Mouse (Mus musculus): ENCODE data around the gene Tm4sf20.

The Tm4sf20 gene

DNA sequence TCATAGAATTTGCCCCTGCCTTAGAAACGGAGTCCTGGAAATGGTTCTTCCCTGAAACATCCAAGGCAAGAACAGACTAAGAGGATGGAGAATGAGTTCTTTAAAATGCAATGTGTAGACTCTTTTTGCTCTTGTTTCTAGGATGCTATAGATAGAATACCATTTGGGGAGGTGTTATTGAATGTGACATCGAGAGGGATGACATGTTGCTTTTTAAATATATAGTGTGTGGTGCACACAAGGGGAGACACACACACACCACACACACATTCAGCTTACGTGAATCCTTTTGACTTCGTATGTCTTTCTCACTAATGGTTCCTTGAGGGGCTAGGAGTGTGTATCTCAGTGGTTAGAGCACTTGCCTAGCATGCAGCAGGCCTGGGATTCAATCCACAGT, 7.0 kb upstream of the Tm4sf20 start:
- DNase-seq: no peak

DNA sequence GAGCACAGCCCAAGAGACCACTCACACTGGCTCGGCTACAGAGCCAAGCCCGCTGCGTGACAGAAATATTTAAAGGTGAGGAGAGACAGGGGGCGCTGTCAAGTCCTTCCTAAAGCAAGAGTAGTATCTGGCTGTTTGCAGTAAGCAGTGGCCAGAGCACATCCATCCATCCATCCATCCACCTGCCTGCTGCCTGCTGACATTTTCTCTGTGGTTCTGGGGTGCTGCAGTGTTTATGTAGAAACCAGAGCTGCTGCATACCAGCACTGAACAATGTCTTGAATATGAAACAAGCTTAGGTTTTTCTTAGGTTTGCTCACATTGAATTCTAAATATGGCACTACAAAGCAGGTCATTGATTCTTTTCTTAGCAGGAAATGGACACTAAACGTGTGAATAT, 4.9 kb upstream of the Tm4sf20 start:
- DNase-seq: no peak

DNA sequence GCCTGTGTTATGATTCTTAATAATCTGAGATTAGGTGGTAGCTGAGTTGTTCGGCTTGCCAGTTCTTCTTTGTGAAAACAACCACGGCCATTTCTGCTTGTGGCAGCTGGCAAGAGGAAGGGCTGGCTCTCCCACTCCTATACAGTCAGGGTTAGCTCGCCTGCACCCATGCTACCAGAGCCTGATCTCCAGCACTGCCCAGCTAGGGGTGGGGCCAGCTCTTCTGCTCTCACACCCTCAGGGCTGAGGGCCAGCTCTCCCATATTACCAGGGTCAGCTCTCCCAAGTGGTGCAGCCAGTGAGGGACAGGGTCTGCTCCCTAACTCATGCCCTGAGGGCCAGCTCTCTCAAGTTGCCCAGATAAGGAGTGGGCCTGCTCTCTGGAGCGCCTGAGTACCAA, 4.2 kb upstream of the Tm4sf20 start:
- no peak for DNase-seq

DNA sequence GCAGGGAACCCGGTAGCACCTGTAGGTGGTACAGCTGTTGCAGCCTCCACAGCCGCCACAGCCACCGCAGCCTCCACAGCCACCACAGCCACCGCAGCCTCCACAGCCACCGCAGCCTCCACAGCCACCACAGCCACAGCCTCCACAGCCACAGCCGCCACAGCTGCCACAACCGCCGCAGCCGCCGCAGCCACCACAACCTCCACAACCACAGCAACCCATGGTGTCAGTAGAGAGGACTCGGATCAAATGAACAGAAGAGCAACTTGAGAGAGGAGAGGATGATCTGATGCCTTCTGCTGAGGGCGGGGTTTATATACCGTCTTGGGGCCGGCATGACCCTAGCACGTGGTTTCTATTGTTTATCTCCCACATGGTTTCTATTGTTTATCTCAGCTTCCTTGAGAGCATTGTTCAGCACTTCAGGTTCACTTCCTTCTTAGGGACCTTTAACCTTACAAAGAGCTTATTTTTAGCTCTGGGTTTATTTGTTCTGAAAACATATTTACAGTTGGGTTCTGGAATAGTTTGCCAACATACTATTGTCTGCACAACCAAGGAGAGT, 2.8 kb upstream of the Tm4sf20 start, which contains the start of gene Gm47791:
TSS of gene Gm47791 (minus strand) at position 222 of the 565 bp plus-strand sequence.
- no peak for DNase-seq

DNA sequence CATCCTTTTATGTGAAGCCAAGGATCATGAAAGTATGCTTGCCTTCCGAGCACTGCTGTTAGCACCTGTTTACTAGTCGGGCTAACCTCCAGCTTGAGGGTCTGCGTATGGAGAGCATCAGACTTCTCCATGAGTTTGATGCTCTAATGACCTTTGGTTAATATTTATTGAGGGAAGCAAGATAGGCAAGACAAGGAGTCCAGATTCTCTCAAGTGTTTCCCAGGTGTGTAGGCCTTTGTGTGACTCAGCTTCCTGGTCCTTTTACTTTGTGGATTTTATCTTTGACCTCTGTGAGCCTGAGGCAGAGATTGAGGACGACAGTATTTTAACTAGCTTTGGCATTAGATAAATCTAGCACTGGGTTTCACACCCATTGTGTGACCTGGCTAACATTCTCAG, 1.6 kb downstream of the Tm4sf20 start:
- DNase-seq: no peak

DNA sequence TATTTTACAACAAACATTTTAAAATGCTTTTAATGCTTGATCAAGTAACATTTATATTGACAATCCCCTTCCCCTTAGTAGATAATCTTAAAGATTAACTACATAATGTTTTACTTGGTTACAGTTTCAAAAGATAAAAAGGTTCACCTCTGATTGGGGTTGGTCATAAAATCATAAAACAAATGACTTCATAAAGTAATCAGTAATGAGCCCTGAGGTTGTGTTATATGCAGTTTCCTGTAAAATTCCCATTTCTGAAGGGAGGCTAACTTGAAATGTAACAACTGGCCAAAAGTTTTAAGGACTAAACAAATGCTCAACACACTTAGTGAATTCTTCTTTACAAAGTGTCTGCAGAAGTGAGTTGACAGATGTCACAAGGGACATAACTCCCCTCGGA, 2.0 kb downstream of the Tm4sf20 start:
- no peak for DNase-seq

DNA sequence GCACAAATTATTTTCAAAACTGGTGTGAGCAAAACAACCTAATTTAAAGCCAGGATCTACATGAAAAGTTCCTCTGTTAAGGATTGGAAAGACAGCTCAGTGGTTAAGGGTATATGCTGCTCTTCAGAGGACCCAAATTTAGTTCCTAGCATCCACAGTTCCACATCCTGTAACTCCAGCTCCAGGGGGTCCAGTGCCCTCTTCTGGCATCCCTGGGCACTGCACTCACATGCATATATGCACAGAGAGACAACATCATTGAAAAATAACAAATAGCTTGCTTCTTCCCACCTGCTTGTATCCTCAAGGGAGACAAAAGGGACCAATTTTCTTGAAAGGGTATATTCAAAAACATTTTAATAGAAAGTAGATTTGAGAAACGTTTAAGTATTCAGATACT, 6.0 kb downstream of the Tm4sf20 start:
- no peak for DNase-seq

DNA sequence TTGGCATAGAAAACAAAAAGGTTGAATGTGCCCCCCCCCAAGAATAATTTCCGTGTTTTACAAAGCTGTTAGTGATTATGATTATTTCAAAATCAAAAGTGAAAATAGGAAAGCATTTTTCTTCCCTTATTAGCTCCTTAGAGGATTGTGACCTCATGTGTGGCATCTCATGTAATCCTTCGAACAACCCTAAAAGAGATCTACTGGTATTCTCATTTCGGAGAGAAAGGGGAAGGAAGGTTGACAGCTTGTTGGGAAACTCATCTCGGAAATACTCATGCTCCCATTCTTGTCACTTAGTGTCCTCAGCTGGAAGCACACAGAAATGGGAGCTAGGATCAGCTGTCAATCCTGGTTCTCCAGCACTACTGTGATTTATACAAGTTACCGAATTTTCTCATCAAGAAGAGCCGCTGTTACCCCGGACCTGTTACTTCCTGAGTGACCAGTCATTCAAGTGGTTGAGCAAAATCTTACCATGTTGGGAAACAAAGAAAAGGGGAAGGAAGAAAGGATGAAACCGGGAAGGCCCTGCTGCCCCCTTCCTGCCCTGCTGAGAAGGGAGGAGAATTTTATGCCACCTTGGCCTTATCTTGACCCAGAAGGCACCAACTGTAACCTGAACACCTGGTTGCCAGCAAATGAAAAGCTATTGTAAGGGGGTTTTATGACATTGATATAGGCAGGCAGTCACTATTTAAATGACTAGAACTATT, 6.6 kb downstream of the Tm4sf20 start:
- no peak for DNase-seq

DNA sequence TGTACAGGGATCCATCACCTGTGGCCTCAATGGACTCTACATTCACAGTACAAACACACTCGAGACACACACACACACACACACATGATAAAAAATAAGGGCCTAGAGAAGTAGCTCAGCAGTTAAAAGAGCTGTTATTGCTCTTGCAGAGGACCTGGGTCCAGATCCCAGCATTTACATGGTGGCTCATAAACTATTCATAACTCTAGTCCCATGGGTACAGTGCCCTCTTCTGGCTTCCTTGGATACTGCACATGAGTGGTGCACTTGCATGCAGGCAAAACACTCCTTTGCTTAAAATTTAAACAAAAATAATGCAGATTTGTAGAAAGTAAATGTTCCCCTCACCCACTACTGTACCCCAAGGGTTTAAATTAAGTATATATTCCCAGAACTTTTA, 8.7 kb downstream of the Tm4sf20 start:
- DNase-seq: no peak

DNA sequence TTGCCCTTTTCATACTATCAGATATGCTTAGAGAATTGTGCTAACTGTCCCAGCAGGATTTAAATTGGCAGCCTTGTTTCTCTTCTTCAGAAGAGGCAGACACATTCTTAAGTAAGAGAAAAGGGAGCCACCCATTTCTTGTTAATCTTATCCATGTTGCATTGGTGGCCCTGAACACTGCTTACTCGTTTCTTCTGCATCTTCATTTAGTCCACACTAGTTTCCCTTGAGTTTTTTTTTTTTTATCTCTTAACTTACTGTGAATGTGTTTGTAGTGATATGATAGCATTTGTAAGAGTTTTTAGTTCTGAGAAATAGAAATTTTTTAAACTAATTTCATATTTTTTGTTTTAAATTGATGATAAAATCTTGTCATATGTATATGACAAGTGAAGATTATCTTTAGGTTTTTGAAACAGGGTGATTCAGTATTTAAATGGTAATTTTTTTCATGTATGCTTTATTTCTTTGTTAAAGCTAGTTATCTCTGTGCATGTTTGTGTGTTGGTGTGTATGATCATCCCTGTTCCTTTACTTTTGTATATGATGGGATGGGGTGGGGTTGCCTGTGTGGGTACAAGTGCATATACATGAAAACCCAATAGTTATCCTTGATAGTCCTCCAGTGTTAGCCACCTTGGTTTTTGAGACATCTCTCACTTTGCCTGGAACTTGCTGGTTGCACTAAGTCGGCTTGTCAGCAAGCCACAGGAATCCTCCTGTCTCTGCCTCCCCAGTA, 20.4 kb downstream of the Tm4sf20 start:
- no peak for DNase-seq

DNA sequence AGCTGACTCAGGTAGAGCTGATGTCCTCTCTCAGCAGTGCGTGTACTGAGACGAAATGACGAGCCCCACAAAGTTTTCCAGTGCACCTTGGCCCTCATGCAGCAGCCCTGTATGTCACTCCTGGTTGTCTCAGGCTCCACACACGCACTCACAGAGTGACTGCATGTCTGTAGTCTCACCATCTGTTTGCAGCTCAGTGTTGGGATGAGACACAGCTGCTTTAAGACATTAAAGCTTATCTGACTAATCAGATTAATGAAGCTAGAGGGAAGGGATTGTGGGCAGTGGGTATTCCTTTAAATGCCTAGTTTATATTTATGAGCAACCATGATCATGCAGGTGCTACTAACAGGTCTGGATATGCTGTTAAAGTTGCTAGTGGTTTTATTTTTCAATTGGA, 21.9 kb downstream of the Tm4sf20 start:
- DNase-seq: no peak

DNA sequence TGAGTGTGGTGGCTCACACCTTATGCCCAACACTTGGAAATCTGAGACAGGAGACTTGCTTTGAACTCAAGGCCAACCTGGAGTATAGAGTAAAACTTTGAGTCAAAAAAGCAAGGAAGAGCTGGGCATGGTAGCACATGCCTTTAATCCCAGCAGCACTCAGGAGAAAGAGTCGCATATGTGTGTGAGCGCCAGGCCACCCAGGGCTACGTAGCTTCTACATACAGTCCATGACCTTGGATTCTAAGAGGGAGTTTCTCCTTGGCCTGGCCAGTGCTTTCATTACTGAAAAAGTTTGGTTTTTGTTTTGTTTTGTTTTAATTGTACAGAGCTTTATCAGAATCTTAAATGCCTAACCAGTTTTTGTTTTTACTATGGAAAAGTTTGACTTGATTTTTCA, 24.3 kb downstream of the Tm4sf20 start:
- DNase-seq: no peak

DNA sequence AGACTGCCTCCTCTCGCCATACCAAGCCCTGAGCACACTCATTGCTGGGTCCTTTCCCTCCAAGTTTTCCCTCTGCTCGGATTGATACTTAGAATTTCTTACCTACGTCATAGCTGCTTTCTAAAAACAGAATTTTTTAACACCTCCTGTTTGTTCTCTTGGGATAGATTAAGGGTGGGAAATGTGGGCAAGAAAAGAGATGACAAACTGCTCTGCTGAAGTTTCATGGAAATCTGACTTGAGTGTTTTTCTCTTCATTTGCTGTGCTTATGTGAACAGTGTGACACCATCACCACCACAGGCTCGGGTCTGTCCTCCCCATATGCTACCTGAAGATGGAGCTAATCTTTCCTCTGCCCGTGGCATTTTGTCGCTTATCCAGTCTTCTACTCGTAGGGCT, 26.7 kb downstream of the Tm4sf20 start:
- no peak for DNase-seq

DNA sequence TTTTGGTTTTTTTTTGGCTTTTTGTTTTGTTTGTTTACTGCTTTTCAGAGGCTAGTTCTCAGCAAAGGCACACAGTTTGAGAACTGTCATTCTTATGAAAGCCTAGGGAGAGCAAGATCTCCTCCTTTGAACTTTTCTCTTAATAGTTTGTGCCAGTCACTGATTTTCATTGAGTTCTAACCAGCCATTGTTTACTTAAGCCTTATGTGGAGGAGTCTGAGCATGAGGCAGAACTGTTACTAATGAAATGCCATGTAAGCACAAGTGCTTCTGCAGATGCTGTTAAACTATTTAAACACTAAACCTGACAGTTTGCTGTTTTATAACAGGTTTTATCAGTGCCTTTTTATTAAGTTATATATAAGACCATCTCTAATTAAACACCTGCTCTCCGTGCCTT, 30.2 kb downstream of the Tm4sf20 start:
- no peak for DNase-seq

DNA sequence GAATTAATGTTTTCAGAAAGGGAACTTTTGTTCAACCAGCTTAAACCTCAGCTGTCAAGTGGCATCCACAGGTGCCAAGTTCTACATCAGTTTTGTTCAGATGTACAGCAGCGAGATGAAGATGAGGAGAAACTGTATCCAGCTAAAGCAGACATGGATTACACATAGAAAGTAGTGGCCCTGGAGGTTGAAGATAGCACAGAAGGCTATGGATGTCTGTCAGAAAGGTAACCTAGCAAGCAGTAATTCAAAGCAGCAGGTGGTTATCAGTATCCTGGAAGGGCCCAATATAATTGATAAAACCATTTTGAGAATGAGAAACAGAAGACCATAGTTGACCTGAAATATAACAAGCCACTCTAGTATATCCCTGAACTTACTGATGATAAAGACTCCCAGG, 34.9 kb downstream of the Tm4sf20 start:
- no peak for DNase-seq

DNA sequence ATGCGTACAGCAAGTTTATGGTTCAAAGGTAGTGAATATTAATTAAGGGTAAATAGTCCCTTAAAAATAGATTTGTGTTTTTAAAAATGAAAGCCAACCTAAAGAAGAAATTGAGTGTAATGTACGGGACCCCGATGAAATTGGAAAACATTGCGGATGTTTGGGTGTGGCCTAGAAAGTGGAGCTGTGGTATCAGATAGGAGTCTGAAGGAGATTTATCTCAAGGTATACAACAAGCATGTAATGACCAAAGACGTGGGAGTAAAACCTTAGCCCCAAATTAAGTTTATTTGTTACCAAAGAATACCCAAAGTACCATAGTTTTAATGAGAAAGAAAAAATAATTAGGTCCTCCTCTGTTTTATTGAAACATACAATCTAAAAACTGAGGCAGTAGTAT, 41.8 kb downstream of the Tm4sf20 start:
- DNase-seq: no peak

DNA sequence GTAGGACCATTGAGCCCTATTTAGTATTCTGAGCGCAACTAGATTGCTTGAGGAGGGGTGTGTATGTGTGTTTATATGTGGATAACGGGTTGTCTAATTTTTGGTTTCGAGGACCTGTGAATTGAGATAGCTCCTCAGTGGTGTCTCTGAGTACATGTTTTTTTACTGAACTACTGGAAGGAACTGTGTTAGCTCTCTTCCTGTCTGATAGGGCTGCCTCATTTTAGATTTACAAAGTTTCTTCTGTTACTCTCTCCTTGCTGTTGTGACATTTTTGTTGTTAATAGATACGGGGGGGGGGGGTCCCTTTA, 42.4 kb downstream of the Tm4sf20 start:
- DNase-seq: no peak

DNA sequence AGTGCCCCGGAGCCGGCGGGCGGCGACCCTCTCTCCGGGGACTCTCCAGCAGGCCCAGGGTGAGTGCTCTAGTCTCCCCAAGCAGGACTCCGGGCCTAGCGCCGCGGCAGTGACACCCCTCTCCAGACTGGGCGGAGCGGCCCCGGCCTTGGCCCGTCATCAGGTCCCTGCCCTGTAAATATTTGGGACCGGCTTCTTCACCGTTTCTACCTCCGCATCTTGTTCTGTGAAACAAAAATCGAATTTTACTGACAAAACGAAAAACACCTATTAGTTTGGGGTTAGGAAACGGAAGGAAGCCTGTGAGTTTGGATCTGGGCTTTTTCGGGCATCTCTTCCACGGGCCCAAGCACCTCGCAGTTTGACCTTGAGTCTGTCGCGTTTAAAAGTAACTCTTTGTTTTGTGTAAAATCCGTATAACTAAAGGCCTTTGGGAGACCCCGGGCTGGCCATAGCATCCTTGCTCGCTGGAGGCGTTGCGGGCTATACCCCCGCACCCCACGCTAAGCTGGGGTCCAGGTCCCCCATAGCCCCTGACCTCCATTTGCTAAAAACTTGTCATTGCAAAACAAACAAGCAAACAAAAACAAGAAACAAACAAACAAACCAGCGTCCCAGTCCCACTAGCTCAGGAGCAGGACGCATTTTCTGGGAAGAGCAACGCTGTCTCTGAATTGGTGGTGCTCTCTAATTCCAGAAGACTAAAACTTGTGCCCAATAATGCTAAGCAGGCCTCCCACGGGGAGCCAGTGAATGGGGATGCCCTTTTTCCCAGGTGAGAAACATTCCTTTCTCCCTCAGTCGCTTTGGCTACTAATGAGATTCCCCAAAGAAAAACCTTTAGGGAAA, 43.0 kb downstream of the Tm4sf20 start:
- no peak for DNase-seq

DNA sequence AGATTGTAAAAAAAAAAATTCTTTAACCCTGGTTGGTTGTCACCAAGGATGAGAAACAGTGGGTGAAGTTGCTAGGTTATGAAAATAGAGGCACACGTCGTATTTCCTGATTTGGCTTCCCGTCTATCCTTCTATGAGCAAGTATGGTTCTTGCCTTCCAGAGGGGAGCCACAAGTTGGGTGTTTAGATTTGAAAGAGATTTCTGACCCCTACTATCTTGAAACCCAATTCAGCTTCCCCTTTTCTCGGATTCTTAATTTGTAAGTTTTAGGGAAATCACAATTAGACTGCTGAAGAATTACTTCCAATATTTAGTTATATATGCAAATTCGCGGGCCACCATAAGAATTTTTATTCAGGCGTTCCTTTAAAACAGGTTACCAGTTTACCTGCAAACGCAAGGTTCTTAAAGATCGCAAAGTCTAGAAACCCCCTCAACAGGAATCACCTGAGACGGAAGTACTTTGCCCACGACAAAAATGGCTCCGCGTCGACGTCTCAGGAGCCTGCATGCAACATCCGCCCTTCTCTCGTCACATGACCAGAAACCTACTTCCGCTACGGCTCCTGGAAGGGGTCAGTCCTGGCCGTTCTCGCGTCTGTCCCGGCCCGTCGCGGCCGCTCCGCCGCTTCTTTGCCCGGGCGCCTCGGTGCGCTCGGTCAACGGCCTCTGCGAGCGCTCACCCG, 43.8 kb downstream of the Tm4sf20 start, which contains the start of gene Mff:
TSS of gene Mff (plus strand) at position 552 of the 687 bp plus-strand sequence.
- peak; percentile 84 to 91 for DNase-seq

DNA sequence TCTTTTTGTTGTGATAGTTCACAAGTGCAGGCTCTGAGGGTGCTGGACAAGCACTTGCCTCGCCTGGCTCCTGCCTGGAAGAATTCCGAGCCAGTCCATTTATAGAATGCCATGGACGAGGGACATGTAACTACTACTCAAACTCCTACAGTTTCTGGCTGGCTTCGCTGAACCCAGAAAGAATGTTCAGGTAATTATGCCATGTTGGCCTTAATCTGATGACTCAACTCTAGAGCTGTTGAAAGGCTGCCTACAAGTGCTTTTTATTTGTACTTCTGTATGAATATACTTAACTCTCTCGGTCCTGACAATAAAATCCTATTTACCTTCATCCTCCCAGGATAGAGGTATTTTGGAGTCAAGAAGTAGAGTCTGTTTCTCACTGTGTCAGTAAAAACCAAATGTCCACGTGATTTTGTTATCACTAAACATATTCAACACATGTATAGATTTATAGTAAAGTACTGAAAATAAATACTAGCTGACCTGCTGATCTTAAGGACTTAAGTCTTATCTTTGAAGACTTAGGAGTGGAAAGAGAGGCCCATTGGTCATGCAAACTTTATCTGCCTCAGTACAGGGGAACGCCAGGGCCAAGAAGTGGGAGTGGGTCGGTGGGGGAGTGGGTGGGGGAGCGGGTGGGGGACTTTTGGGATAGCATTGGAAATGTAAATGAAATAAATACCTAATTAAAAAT, 50.3 kb downstream of the Tm4sf20 start:
- no peak for DNase-seq
